Mouse (Mus musculus) myocyte (in vitro differentiated cells): ENCODE results near the gene Tarbp1. TPM values are rescaled to one million over a fixed set of nuclear protein-coding genes. Genes with fewer than 3 reads are reported as not detected.

Experiments
- H3K27me3 ChIP-seq: one replicate; pipeline ENCODE4 v1.6.1; 2011; ENCODE audit not compliant: control insufficient read depth, insufficient read depth, insufficient read length
- H3K36me3 ChIP-seq: one replicate; pipeline ENCODE4 v1.6.1; 2011; ENCODE audit not compliant: control insufficient read depth, insufficient read depth
- H3K4me2 ChIP-seq: one replicate; pipeline ENCODE4 v1.6.1; 2011; ENCODE audit warnings: low read depth, control low read depth
- H3K4me3 ChIP-seq: one replicate; pipeline ENCODE4 v1.5.1; 2011; ENCODE audit warnings: mild to moderate bottlenecking, control low read depth, moderate library complexity
- H3K79me2 ChIP-seq: one replicate; pipeline ENCODE4 v1.6.1; 2011; ENCODE audit not compliant: control insufficient read depth, insufficient read depth
- H3ac ChIP-seq: one replicate; pipeline ENCODE4 v1.6.1; 2011; ENCODE audit not compliant: control insufficient read depth, insufficient read length
- CEBPB ChIP-seq: IDR thresholded peaks from 2 replicates; pipeline ENCODE4 v1.6.1; 2011; ENCODE audit warnings: mild to moderate bottlenecking, moderate library complexity; ENCODE audit not compliant: poor library complexity, insufficient read depth, severe bottlenecking
- E2F4 ChIP-seq: IDR thresholded peaks from one replicate; pipeline ENCODE4 v1.6.1; 2011; ENCODE audit warnings: mild to moderate bottlenecking, control low read depth, moderate library complexity; ENCODE audit not compliant: insufficient read depth
- MAX ChIP-seq: IDR thresholded peaks from one replicate; pipeline ENCODE4 v1.6.1; 2011; ENCODE audit warnings: low read depth, mild to moderate bottlenecking, control low read depth
- MYOD1 ChIP-seq, 3 experiments: IDR thresholded peaks; one replicate each; pipeline ENCODE4 v1.6.1; 2011; ENCODE audit warnings: control low read depth in 2 of 3, low read depth in 2 of 3, mild to moderate bottlenecking in 2 of 3, moderate library complexity in 1 of 3; ENCODE audit not compliant: insufficient read length in 2 of 3, control insufficient read depth in 1 of 3
- MYOG ChIP-seq, 3 experiments: IDR thresholded peaks; one replicate each; pipeline ENCODE4 v1.6.1; 2011; ENCODE audit warnings: control low read depth in 2 of 3, low read depth in 2 of 3, mild to moderate bottlenecking in 2 of 3; ENCODE audit not compliant: insufficient read length in 2 of 3, control insufficient read depth in 1 of 3, insufficient read depth in 1 of 3
- POLR2A ChIP-seq: IDR thresholded peaks from one replicate; pipeline ENCODE4 v1.6.1; 2011; ENCODE audit warnings: low read depth, mild to moderate bottlenecking, control low read depth, moderate library complexity; ENCODE audit not compliant: insufficient read length
- POLR2AphosphoS2 ChIP-seq: IDR thresholded peaks from one replicate; pipeline ENCODE4 v1.6.1; 2011; ENCODE audit warnings: low read depth, control low read depth; ENCODE audit not compliant: insufficient read length
- REST ChIP-seq: IDR thresholded peaks from one replicate; pipeline ENCODE4 v1.6.1; 2011; ENCODE audit warnings: mild to moderate bottlenecking, control low read depth, moderate library complexity; ENCODE audit not compliant: insufficient read depth, insufficient read length
- SRF ChIP-seq: IDR thresholded peaks from one replicate; pipeline ENCODE4 v1.6.1; 2011; ENCODE audit warnings: low read depth; ENCODE audit not compliant: control insufficient read depth, insufficient read length
- TCF12 ChIP-seq: IDR thresholded peaks from one replicate; pipeline ENCODE4 v1.6.1; 2011; ENCODE audit warnings: mild to moderate bottlenecking, control low read depth; ENCODE audit not compliant: poor library complexity, insufficient read depth, severe bottlenecking
- TCF3 ChIP-seq: IDR thresholded peaks from one replicate; pipeline ENCODE4 v1.6.1; 2011; ENCODE audit warnings: low read depth, control low read depth; ENCODE audit not compliant: insufficient read length
- USF1 ChIP-seq: IDR thresholded peaks from one replicate; pipeline ENCODE4 v1.6.1; 2011; ENCODE audit warnings: low read depth, mild to moderate bottlenecking, control low read depth, moderate library complexity
- polyA plus RNA-seq: library from polyadenylated mRNA; unstranded; fragments of >200 nt; fragmentation: generic; extraction: Trizol; gene quantifications from one replicate; pipeline ENCODE4 v1.2.1, GENCODE M21; 2012; ENCODE audit warnings: missing spikeins

Gene Tarbp1
- polyA plus RNA-seq, 1 experiment: 1.7 TPM

GRCm38 (mm10) chr8:126460274-126460673 is 14.6 kb downstream of the Tarbp1 start:
- H3K4me2 ChIP-seq: no peak overlapping the region
- no peaks in the 10 kb centered on the region for H3K36me3 ChIP-seq
- H3K4me3 ChIP-seq: no peak overlapping the region
- H3ac ChIP-seq: no peak overlapping the region
- no peaks in the 10 kb centered on the region for H3K27me3 ChIP-seq
- no peaks in the 10 kb centered on the region for H3K79me2 ChIP-seq
- no peak for TF ChIP-seq MYOG (IDR thresholded peaks at IDR 0.05; ENCODE audit: control insufficient read depth in 1 of 3, insufficient read depth in 1 of 3, insufficient read length in 2 of 3, low read depth in 2 of 3)
- TF ChIP-seq REST: no peak
- no peak for TF ChIP-seq POLR2AphosphoS2
- TF ChIP-seq POLR2A: no peak
- no peak for TF ChIP-seq MYOD1 (IDR thresholded peaks at IDR 0.05; ENCODE audit: control insufficient read depth in 1 of 3, insufficient read length in 2 of 3, low read depth in 2 of 3)
- no peak for TF ChIP-seq TCF3
- no peak for TF ChIP-seq SRF

DNA sequence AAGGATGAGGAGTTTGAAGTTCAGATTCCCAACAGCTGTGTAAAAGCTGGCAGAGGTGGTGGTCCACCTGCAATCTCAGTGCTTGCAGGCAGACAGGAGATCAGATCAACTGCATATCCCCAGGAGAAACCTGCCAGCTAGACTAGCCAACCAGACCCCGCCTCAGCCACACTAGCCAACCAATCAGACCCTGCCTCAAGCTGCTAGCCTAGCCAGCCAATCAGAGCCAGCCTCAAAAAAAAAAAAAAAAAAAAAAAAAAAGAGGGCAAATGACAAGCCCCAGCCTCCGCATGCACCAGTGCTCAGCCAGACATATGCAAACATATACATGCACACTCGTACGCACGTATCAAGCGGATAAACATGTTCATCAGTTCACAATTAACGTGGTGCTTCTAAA is 19.5 kb downstream of the Tarbp1 start:
- no peak overlapping the region for H3ac ChIP-seq
- TF ChIP-seq REST: no peak
- TF ChIP-seq TCF3: no peak
- TF ChIP-seq POLR2A: no peak
- no peak for TF ChIP-seq USF1
- no peak for TF ChIP-seq POLR2AphosphoS2
- no peak for TF ChIP-seq MYOD1 (IDR thresholded peaks at IDR 0.05; ENCODE audit: control insufficient read depth in 1 of 3, insufficient read length in 2 of 3, low read depth in 2 of 3)
- TF ChIP-seq TCF12: no peak
- TF ChIP-seq E2F4: no peak
- no peak for TF ChIP-seq CEBPB
- no peak for TF ChIP-seq SRF
- TF ChIP-seq MYOG (IDR thresholded peaks at IDR 0.05; ENCODE audit: control insufficient read depth in 1 of 3, insufficient read depth in 1 of 3, insufficient read length in 2 of 3, low read depth in 2 of 3): no peak
- no peak for TF ChIP-seq MAX

DNA sequence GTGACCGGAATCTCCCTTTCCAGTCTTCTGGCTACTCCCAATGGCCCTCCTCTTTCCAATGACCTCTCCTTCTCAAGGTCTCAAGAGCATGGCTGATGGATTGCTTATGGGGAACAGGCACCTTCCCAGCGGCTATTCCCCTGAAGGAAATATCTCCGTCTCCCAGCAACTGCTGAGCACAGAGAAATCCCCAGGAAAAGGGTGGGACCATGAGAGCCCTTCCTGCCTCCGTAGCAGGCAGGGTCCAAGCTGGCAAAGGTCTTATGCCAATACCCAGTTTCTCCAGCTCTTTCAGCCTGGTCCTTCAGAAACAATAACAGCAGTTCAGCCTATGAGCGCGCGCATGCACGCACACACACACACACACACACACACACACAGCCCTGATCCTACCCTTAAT is 23.7 kb downstream of the Tarbp1 start:
- no peak overlapping the region for H3ac ChIP-seq
- TF ChIP-seq TCF12: no peak
- TF ChIP-seq POLR2AphosphoS2: no peak
- no peak for TF ChIP-seq MYOD1 (IDR thresholded peaks at IDR 0.05; ENCODE audit: control insufficient read depth in 1 of 3, insufficient read length in 2 of 3, low read depth in 2 of 3)
- TF ChIP-seq CEBPB: no peak
- no peak for TF ChIP-seq MAX
- TF ChIP-seq POLR2A: no peak
- TF ChIP-seq REST: no peak
- no peak for TF ChIP-seq E2F4
- TF ChIP-seq TCF3: no peak
- TF ChIP-seq SRF: no peak
- TF ChIP-seq USF1: no peak
- TF ChIP-seq MYOG (IDR thresholded peaks at IDR 0.05; ENCODE audit: control insufficient read depth in 1 of 3, insufficient read depth in 1 of 3, insufficient read length in 2 of 3, low read depth in 2 of 3): no peak
- H3K27me3 ChIP-seq: no peaks in the 10 kb centered on the region
- H3K4me3 ChIP-seq: no peak overlapping the region
- no peaks in the 10 kb centered on the region for H3K79me2 ChIP-seq
- H3K4me2 ChIP-seq: no peak overlapping the region
- peaks cover 7% of the 10 kb centered on the region for H3K36me3 ChIP-seq

More for the DNA sequence above, 19.5 kb downstream of the Tarbp1 start:
- no peaks in the 10 kb centered on the region for H3K27me3 ChIP-seq
- H3K4me3 ChIP-seq: no peak overlapping the region
- H3K4me2 ChIP-seq: no peak overlapping the region
- peaks cover 7% of the 10 kb centered on the region for H3K36me3 ChIP-seq
- no peaks in the 10 kb centered on the region for H3K79me2 ChIP-seq

- Histone ChIP-seq H3K79me2 (no peaks in the 10 kb centered on the region), H3K36me3 (peaks cover 13% of the 10 kb centered on the region), H3K4me2 (no peak overlapping the region), H3ac (no peak overlapping the region), H3K27me3 (no peaks in the 10 kb centered on the region), H3K4me3 (no peak overlapping the region)
- TF ChIP-seq MAX (no peak), E2F4 (no peak), CEBPB (no peak), SRF (no peak), TCF12 (no peak), POLR2AphosphoS2 (no peak), REST (no peak), TCF3 (no peak)
Measured at GRCm38 (mm10) chr8:126438937-126439336, 35.9 kb downstream of the Tarbp1 start.

DNA sequence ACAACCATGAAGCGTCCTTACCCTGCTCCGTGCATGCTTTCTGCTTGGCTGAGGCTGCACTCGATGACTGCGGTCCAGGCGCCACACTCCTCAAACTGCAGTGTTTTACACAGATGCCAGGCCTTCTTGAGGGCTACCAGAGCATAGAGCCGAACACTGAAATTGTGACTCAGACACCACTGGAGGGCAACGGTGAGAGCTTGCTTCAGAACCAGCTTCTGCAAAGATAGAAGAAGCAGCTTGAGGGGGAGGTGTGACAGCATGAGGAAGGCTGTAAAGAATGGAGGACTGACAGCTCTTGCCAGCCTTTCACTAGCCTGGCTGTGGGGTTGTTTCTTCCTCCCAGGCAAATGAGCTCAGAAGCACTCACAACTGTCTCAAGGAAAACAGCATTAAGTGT is 41.0 kb downstream of the Tarbp1 start:
- no peaks in the 10 kb centered on the region for H3K79me2 ChIP-seq
- no peak overlapping the region for H3K4me2 ChIP-seq
- peaks cover 13% of the 10 kb centered on the region for H3K36me3 ChIP-seq
- H3K4me3 ChIP-seq: no peak overlapping the region
- no peak overlapping the region for H3ac ChIP-seq
- TF ChIP-seq POLR2A: no peak
- no peak for TF ChIP-seq REST
- no peak for TF ChIP-seq TCF12
- no peak for TF ChIP-seq POLR2AphosphoS2
- no peak for TF ChIP-seq USF1
- no peak for TF ChIP-seq MYOG (IDR thresholded peaks at IDR 0.05; ENCODE audit: control insufficient read depth in 1 of 3, insufficient read depth in 1 of 3, insufficient read length in 2 of 3, low read depth in 2 of 3)
- no peak for TF ChIP-seq MYOD1 (IDR thresholded peaks at IDR 0.05; ENCODE audit: control insufficient read depth in 1 of 3, insufficient read length in 2 of 3, low read depth in 2 of 3)
- TF ChIP-seq MAX: no peak
- TF ChIP-seq CEBPB: no peak
- no peak for TF ChIP-seq E2F4
- no peaks in the 10 kb centered on the region for H3K27me3 ChIP-seq
